Mouse (Mus musculus): ENCODE measurements around the gene Lhx4. TPM values are rescaled to one million over a fixed set of nuclear protein-coding genes. Genes with fewer than 3 reads are reported as not detected.

Lhx4 gene
- polyA plus RNA-seq (2014; fragmentation: Illumina TruSeq; extraction: RNeasy Lipid Tissue Mini Kit (QIAGEN cat#74804); ENCODE audit: low read depth, low replicate concordance): not detected

DNA sequence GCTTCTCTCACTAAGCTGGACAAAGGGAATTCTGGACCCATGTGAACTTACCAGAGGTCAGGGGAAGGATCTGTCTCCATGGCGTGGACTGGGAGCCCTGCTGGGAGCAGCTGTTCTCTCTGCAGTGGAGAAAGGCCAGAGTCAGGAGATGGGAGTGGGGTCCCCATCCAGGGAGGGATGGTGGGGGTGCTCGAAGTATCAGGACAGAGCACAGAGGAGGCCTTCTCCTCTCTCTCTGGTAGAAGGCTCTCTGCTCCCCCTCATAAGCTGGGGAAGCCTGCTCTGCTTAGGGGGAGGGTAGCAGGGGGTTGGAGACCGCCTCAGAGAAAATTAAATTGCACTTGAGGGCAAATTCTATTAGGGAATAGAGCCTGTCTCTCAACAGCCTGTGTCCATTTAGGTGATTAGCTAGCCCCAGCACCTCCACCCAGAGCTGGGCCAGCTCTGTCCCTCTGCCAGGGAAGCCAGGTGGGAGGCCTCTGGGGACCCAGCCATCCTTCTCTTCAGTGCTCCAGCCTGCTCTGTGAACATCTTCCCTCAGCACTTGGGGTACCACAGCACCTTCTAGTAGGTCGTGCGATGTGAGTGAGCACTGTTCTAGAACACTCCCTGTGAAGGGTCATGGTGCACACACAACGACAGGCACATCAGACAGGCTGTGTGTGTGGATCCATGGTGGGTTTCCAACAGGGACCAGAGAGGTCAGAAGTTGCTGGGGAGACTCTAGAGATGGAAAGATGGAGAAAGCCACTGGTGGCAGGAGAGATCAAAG, at the start of gene Lhx4:
Lhx4 (minus strand) TSS at position 201 of the 772 bp plus-strand sequence.

Other genes with a start within 250 kb of the Lhx4 start
- 41.7 TPM for gene Acbd6, start 193.6 kb downstream of the Lhx4 start, polyA plus RNA-seq (2014; fragmentation: Illumina TruSeq; extraction: RNeasy Lipid Tissue Mini Kit (QIAGEN cat#74804); ENCODE audit: low read depth, low replicate concordance)
- gene Qsox1, start 61.2 kb upstream of the Lhx4 start, polyA plus RNA-seq (2014; fragmentation: Illumina TruSeq; extraction: RNeasy Lipid Tissue Mini Kit (QIAGEN cat#74804); ENCODE audit: low read depth, low replicate concordance): 5.5 TPM
- 43.3 TPM for gene Cep350, start 221.6 kb upstream of the Lhx4 start, polyA plus RNA-seq (2014; fragmentation: Illumina TruSeq; extraction: RNeasy Lipid Tissue Mini Kit (QIAGEN cat#74804); ENCODE audit: low read depth, low replicate concordance)

All from sigmoid colon, adult 10 weeks (tissue).